Mouse (Mus musculus): ENCODE data around the gene Ogfod1.

The Ogfod1 gene

GRCm38 (mm10) chr8:94076461-94077192 is 39.6 kb downstream of the Ogfod1 start:
- no peak for DNase-seq

- DNase-seq: no peak
Observed at GRCm38 (mm10) chr8:94087964-94088363, 51.0 kb downstream of the Ogfod1 start.

- DNase-seq: no peak
Observed at GRCm38 (mm10) chr8:94089715-94090114, 52.7 kb downstream of the Ogfod1 start.

- DNase-seq: no peak
Observed at GRCm38 (mm10) chr8:94092848-94093247, 55.9 kb downstream of the Ogfod1 start.

GRCm38 (mm10) chr8:94094281-94094680 is 57.3 kb downstream of the Ogfod1 start:
- DNase-seq: no peak

GRCm38 (mm10) chr8:94098081-94098974 is 61.3 kb downstream of the Ogfod1 start, which contains the start of gene Bbs2:
Gene Bbs2 (minus strand): TSS chr8:94098928.
- peak; percentile 99 for DNase-seq

GRCm38 (mm10) chr8:94098996-94099395 is 62.0 kb downstream of the Ogfod1 start:
- peak; percentile 8 for DNase-seq

- no peak for DNase-seq
Observed at GRCm38 (mm10) chr8:94104146-94104545, 67.1 kb downstream of the Ogfod1 start.

- DNase-seq: peak; percentile 12
Observed at GRCm38 (mm10) chr8:94107871-94108270, 70.9 kb downstream of the Ogfod1 start.

- no peak for DNase-seq
Observed at GRCm38 (mm10) chr8:94109396-94109795, 72.4 kb downstream of the Ogfod1 start.

GRCm38 (mm10) chr8:94109835-94110234 is 72.8 kb downstream of the Ogfod1 start:
- DNase-seq: no peak

- no peak for DNase-seq
Observed at GRCm38 (mm10) chr8:94110526-94111177, 73.7 kb downstream of the Ogfod1 start.

- DNase-seq: no peak
Observed at GRCm38 (mm10) chr8:94113435-94113834, 76.4 kb downstream of the Ogfod1 start.

- DNase-seq: no peak
Observed at GRCm38 (mm10) chr8:94113972-94114371, 77.0 kb downstream of the Ogfod1 start.
